Mouse (Mus musculus): ENCODE results near the gene C1ql1. TPM values are rescaled to one million over a fixed set of nuclear protein-coding genes. Genes with fewer than 3 reads are reported as not detected.

The C1ql1 gene
- polyA plus RNA-seq, 1 experiment = not detected

GRCm38 (mm10) chr11:102893015-102893651 lies 53.4 kb downstream of the C1ql1 start:
- TF ChIP-seq FLI1 (IDR thresholded peaks at IDR 0.05; ENCODE audit: low read length) (no peak), GATA1 (IDR thresholded peaks at IDR 0.05; ENCODE audit: borderline replicate concordance, low read length) (no peak)
- Histone ChIP-seq H3K4me3 (replicated peaks) (peak overlapping the region; percentile 87), H3K4me1 (peaks cover 27% of the 10 kb centered on the region), H3K27me3 (replicated peaks) (peaks cover 85% of the 10 kb centered on the region), H3K36me3 (replicated peaks; ENCODE audit: low read length) (no peaks in the 10 kb centered on the region), H3K9me3 (peaks cover 4% of the 10 kb centered on the region)

- TF ChIP-seq GATA1 (IDR thresholded peaks at IDR 0.05; ENCODE audit: borderline replicate concordance, low read length) (no peak), FLI1 (IDR thresholded peaks at IDR 0.05; ENCODE audit: low read length) (no peak)
- Histone ChIP-seq H3K4me3 (replicated peaks) (no peak overlapping the region), H3K36me3 (replicated peaks; ENCODE audit: low read length) (no peaks in the 10 kb centered on the region), H3K4me1 (peaks cover 16% of the 10 kb centered on the region), H3K9me3 (peaks cover 4% of the 10 kb centered on the region), H3K27me3 (replicated peaks) (peaks cover 85% of the 10 kb centered on the region)
Measured at GRCm38 (mm10) chr11:102890096-102890495, 56.4 kb downstream of the C1ql1 start.

Other genes starting within 250 kb of the C1ql1 start
- gene Ccdc43, start 248.9 kb downstream of the C1ql1 start, polyA plus RNA-seq (2012; ENCODE audit: insufficient read depth, low replicate concordance) = 3.3 TPM in 1 of 2 replicates, not detected in the other
- gene Adam11, start 185.2 kb downstream of the C1ql1 start, polyA plus RNA-seq (2012; ENCODE audit: insufficient read depth, low replicate concordance) = 0.78 TPM in 1 of 2 replicates, not detected in the other
- not detected in 2 replicates for gene Gjc1, start 127.0 kb downstream of the C1ql1 start, polyA plus RNA-seq (2012; ENCODE audit: insufficient read depth, low replicate concordance)
- not detected in 2 replicates for gene Higd1b, start 110.8 kb downstream of the C1ql1 start, polyA plus RNA-seq (2012; ENCODE audit: insufficient read depth, low replicate concordance)
- 23.2 and 87.1 TPM in 2 replicates for gene Eftud2, start 65.7 kb downstream of the C1ql1 start, polyA plus RNA-seq (2012; ENCODE audit: insufficient read depth, low replicate concordance)
- not detected in 2 replicates for gene Ccdc103, start 65.5 kb downstream of the C1ql1 start, polyA plus RNA-seq (2012; ENCODE audit: insufficient read depth, low replicate concordance)
- not detected in 2 replicates for gene Fam187a, start 61.5 kb downstream of the C1ql1 start, polyA plus RNA-seq (2012; ENCODE audit: insufficient read depth, low replicate concordance)
- gene Gfap, start 45.8 kb downstream of the C1ql1 start, polyA plus RNA-seq (2012; ENCODE audit: insufficient read depth, low replicate concordance) = not detected in 2 replicates
- gene Kif18b, start 21.6 kb downstream of the C1ql1 start, polyA plus RNA-seq (2012; ENCODE audit: insufficient read depth, low replicate concordance) = 11.5 and 18.4 TPM in 2 replicates
- 5.7 and 17.6 TPM in 2 replicates for gene Nmt1, start 81.5 kb upstream of the C1ql1 start, polyA plus RNA-seq (2012; ENCODE audit: insufficient read depth, low replicate concordance)
- 56.4 and 77.6 TPM in 2 replicates for gene Dcakd, start 81.6 kb upstream of the C1ql1 start, polyA plus RNA-seq (2012; ENCODE audit: insufficient read depth, low replicate concordance)
- 0.18 TPM in 1 of 2 replicates, not detected in the other for gene Plcd3, start 155.0 kb upstream of the C1ql1 start, polyA plus RNA-seq (2012; ENCODE audit: insufficient read depth, low replicate concordance)
- 42.5 and 61.0 TPM in 2 replicates for gene Acbd4, start 155.0 kb upstream of the C1ql1 start, polyA plus RNA-seq (2012; ENCODE audit: insufficient read depth, low replicate concordance)
- 24.4 and 98.1 TPM in 2 replicates for gene Hexim1, start 169.5 kb upstream of the C1ql1 start, polyA plus RNA-seq (2012; ENCODE audit: insufficient read depth, low replicate concordance)
- gene Hexim2, start 185.7 kb upstream of the C1ql1 start, polyA plus RNA-seq (2012; ENCODE audit: insufficient read depth, low replicate concordance) = 73.5 and 168 TPM in 2 replicates
- gene Fmnl1, start 224.4 kb upstream of the C1ql1 start, polyA plus RNA-seq (2012; ENCODE audit: insufficient read depth, low replicate concordance) = 25.5 and 36.6 TPM in 2 replicates